Mouse (Mus musculus): ENCODE data around the gene AC134908.4. TPM values are rescaled to one million over a fixed set of nuclear protein-coding genes. Genes with fewer than 3 reads are reported as not detected.
"Not testable (repeated sequence)": the region's sequence is repeated elsewhere in the genome, so short reads cannot be mapped to it uniquely, and the experiment has no call there.

The AC134908.4 gene
- polyA plus RNA-seq, 1 experiment from 2014 or later: 0.98 TPM

DNA sequence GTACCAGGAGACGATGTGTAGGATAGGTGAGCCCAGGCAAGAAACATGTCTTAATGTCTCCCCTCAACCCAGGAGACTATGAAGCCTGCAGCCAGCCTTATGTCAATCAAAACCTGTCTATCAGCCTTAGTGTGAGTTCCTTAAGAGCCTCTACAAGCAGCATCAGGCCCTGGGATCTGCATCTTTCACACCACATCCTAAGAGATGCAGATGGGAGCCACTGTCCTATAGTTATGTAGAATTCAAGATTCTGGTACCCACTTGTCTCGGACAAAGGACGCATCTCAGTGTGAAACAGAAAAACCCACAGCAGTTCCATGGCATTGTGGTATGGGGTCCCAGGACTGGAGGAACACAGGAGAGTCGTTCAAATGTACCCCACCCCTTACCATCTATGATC, 40.4 kb downstream of the AC134908.4 start:
- H3K27me3 ChIP-seq: 0 out of 2 replicates have a peak, but pooled peaks cover 9% of the 10 kb centered on the region
- no peak overlapping the region for H3K4me3 ChIP-seq
- no peaks in the 10 kb centered on the region for H3K36me3 ChIP-seq
- peaks cover 6% of the 10 kb centered on the region; the same call in 1 of the 2 replicates for H3K4me1 ChIP-seq
- no peak overlapping the region for H3K9ac ChIP-seq
- H3K4me2 ChIP-seq (replicated peaks): no peak overlapping the region
- 84% methylated on average over 4 of the region's 4 CpGs for WGBS
- H3K27ac ChIP-seq: no peak overlapping the region
- ATAC-seq (ENCODE audit: low FRiP score): no peak
- H3K9me3 ChIP-seq (replicated peaks): no peaks in the 10 kb centered on the region

DNA sequence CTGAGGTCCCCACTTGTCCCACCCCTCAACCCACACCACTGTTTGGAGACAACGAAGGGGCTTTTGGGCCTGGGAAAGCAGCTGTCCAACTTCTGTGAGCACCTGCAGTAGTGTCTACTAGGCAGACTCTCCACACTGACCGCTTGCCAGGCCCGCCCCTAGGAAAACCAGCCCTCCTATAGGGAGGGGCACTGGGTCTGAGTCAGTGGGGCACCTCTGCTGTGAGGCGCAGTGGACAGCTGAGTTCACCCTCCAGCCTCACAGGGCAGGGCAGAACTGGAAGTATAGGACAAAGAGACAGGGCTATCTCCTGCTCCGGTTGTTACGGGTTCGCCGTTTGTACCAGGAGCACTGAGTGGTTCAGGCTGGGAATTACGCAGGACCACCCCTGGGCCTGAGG, 41.2 kb downstream of the AC134908.4 start, which contains the start of gene Msln:
Msln (minus strand) TSS at position 138 of the 400 bp plus-strand sequence.
- Histone ChIP-seq H3K27ac (no peak within 1 kb of the TSS), H3K27me3 (0 out of 2 replicates have a peak, but pooled peaks cover 8% of the 10 kb centered on the region), H3K36me3 (no peaks in the 10 kb centered on the region), H3K9me3 (replicated peaks) (no peaks in the 10 kb centered on the region), H3K4me3 (no peak within 1 kb of the TSS), H3K4me1 (peaks cover 6% of the 10 kb centered on the region; the same call in 1 of the 2 replicates), H3K4me2 (replicated peaks) (no peak within 1 kb of the TSS), H3K9ac (no peak within 1 kb of the TSS)
- no peak for ATAC-seq (ENCODE audit: low FRiP score)
- 85% methylated on average over 9 of the region's 9 CpGs for WGBS

DNA sequence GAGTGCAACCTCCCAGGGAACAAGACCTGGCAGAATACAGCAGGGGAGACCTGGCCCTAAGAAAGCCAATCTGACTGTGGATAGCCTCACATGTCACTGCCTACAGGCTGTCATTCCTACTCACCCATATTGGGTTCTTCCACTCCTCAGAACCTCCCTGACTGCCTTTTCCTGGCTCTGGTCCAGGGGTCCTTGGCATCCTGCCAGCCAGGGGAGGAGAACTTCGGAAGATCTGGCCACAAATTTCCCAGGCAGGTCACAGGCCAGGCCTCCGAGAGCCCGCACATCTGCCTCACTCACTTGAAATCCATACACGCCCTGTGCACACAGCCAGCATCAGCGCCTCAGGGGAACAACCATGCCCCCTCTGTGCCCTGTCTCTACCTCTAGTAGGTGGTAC, 44.0 kb downstream of the AC134908.4 start:
- WGBS: 73% methylated on average over 5 of the region's 5 CpGs
- Histone ChIP-seq H3K36me3 (no peaks in the 10 kb centered on the region), H3K9me3 (replicated peaks) (no peaks in the 10 kb centered on the region), H3K4me2 (replicated peaks) (no peak overlapping the region), H3K27ac (no peak overlapping the region), H3K9ac (0 out of 2 replicates have a peak overlapping the region, but pooled peaks have one; percentile 13), H3K27me3 (0 out of 2 replicates have a peak, but pooled peaks cover 1% of the 10 kb centered on the region), H3K4me1 (peaks cover 6% of the 10 kb centered on the region; the same call in 1 of the 2 replicates), H3K4me3 (no peak overlapping the region)
- no peak for ATAC-seq (ENCODE audit: low FRiP score)

DNA sequence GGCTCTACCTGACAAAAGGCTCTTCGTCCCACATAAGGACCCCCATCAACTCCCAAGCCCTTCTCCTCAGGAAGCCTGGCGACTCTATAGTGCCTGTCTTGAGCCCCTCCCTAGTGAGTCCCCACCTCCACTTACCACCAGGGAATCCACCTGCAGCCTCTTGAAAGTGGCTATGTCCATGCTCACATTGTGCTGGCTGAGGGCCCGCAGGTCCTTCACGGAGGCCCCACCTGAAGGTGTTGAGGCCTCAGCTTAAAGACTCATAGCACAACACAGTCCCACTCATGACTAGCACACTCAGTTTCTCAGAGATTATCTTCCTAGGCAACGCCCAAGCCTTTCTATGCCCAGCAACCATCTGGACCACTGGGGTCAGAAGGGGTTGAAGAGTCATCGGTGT, 46.1 kb downstream of the AC134908.4 start:
- H3K27me3 ChIP-seq: peaks cover 3% of the 10 kb centered on the region; the same call in 1 of the 2 replicates
- no peaks in the 10 kb centered on the region for H3K9me3 ChIP-seq (replicated peaks)
- H3K4me2 ChIP-seq (replicated peaks): no peak overlapping the region
- no peak overlapping the region for H3K9ac ChIP-seq
- no peak overlapping the region for H3K4me3 ChIP-seq
- ATAC-seq (ENCODE audit: low FRiP score): no peak
- H3K27ac ChIP-seq: no peak overlapping the region
- H3K4me1 ChIP-seq: peaks cover 6% of the 10 kb centered on the region; the same call in 1 of the 2 replicates
- H3K36me3 ChIP-seq: no peaks in the 10 kb centered on the region
- 88% methylated on average over 6 of the region's 6 CpGs for WGBS

DNA sequence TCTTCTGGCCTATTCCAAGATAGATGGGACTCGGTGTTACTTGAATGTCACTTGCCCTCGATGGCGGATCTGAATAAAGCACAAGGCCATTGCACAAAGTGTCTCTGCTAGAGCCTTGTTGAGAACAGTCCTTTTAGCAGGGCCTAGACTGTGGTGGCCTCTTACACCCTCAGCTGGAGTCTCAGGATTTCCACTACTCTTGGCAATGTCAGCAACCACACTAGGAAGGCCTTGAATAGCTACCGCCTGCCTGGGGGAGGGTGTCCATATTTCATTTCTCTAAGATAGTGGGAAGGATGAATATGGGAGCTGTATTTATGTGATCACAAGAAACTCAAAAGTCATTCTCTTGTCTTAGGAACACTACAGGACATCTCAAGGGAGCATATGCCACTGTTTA, 47.2 kb downstream of the AC134908.4 start:
- H3K27me3 ChIP-seq: peaks cover 3% of the 10 kb centered on the region; the same call in 1 of the 2 replicates
- no peaks in the 10 kb centered on the region for H3K9me3 ChIP-seq (replicated peaks)
- no peak for ATAC-seq (ENCODE audit: low FRiP score)
- H3K4me1 ChIP-seq: peaks cover 6% of the 10 kb centered on the region; the same call in 1 of the 2 replicates
- H3K4me2 ChIP-seq (replicated peaks): no peak overlapping the region
- H3K9ac ChIP-seq: no peak overlapping the region
- no peak overlapping the region for H3K27ac ChIP-seq
- 90% methylated on average over 4 of the region's 4 CpGs for WGBS
- no peak overlapping the region for H3K4me3 ChIP-seq
- no peaks in the 10 kb centered on the region for H3K36me3 ChIP-seq

DNA sequence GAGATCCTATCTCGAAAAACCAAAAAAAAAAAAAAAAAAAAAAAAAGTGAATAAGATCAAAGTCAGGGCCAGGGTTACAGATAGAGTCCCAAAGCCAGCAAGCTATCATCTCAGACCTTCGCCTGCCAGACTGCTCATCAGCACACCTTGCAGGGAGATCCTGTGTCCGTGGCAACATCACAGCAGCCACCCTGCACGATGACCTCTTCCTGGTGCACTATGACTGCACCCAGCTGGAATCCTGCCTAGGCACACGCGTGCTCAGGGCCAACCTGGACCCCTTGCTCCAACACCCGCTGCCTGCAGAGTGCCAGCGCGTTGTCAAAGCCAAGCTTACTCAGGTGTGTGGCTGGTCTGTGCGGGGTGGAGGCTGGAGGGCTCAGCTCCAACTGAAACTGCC, 51.1 kb downstream of the AC134908.4 start:
- 79% methylated on average over 10 of the region's 10 CpGs for WGBS
- Histone ChIP-seq H3K27ac (no peak overlapping the region), H3K27me3 (peaks cover 3% of the 10 kb centered on the region; the same call in 1 of the 2 replicates), H3K4me3 (no peak overlapping the region), H3K9me3 (replicated peaks) (no peaks in the 10 kb centered on the region), H3K9ac (no peak overlapping the region), H3K4me1 (no peaks in the 10 kb centered on the region), H3K36me3 (no peaks in the 10 kb centered on the region), H3K4me2 (replicated peaks) (no peak overlapping the region)
- no peak for ATAC-seq (ENCODE audit: low FRiP score)

DNA sequence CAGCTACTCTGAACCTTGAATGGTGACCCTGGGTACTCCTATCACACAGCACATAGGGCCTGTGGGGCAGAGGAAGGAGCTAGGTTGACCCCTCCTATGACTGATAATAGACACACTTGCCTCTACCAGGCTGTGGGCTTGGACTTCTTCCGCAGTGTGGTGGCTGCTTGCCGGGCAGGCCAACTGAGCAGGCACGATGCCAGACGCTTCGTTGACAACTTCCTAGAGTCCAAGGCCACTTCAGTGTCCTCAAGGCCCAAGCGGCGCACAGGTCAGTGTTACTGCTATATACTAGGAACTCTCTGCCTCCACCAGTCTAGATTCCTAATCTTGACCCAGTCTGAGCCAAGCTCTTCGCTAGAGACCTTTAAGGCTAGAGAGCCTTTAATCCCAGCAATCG, 51.6 kb downstream of the AC134908.4 start:
- Histone ChIP-seq H3K9ac (no peak overlapping the region), H3K4me1 (no peaks in the 10 kb centered on the region), H3K27me3 (peaks cover 3% of the 10 kb centered on the region; the same call in 1 of the 2 replicates), H3K36me3 (no peaks in the 10 kb centered on the region), H3K4me2 (replicated peaks) (no peak overlapping the region), H3K4me3 (no peak overlapping the region), H3K9me3 (replicated peaks) (no peaks in the 10 kb centered on the region), H3K27ac (no peak overlapping the region)
- no peak for ATAC-seq (ENCODE audit: low FRiP score)
- WGBS: 89% methylated on average over 9 of the region's 9 CpGs

DNA sequence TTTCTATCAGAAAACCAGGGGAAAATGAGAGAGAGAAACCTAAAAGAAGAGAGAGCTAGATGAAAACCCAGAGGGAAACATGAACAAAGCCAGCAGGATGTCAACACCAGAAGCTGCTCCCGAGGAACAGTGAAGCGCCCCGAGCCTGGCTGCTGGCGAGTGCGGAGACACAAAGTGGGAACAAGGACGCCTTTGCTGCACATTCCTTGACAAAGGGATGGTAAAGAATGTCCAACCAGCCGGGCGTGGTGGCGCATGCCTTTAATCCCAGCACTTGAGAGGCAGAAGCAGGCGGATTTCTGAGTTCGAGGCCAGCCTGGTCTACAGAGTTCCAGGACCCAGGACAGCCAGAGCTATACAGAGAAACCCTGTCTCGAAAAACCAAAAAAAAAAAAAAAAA, 54.0 kb downstream of the AC134908.4 start:
- H3K27me3 ChIP-seq; H3K4me1 ChIP-seq; H3K9me3 ChIP-seq (replicated peaks); H3K9ac ChIP-seq; H3K36me3 ChIP-seq; H3K27ac ChIP-seq; H3K4me2 ChIP-seq (replicated peaks); ATAC-seq (ENCODE audit: low FRiP score); H3K4me3 ChIP-seq: not testable (repeated sequence)
- WGBS: 71% methylated on average over 12 of the region's 12 CpGs

Small RNAs within 50 kb of the gene (microRNA-seq; reads per million reads assigned to microRNA genes)
- not detected for gene Gm25083
- not detected for gene Mir3082
- gene Mir6966: not detected

Other genes starting within 250 kb of the AC134908.4 start
- 11.8 and 12.7 TPM in 2 replicates for gene Sox8, start 225.0 kb downstream of the AC134908.4 start, polyA plus RNA-seq (2016; fragmentation: Nextera tagmentation; extraction: Ambion mirVana)
- gene Lmf1, start 216.6 kb downstream of the AC134908.4 start, polyA plus RNA-seq (2016; fragmentation: Nextera tagmentation; extraction: Ambion mirVana): 25.7 and 26.2 TPM in 2 replicates
- gene Gng13, start 78.5 kb downstream of the AC134908.4 start, polyA plus RNA-seq (2016; fragmentation: Nextera tagmentation; extraction: Ambion mirVana): 0.54 and 0.77 TPM in 2 replicates
- gene Chtf18, start 68.2 kb downstream of the AC134908.4 start, polyA plus RNA-seq (2016; fragmentation: Nextera tagmentation; extraction: Ambion mirVana): 21.4 and 26.8 TPM in 2 replicates
- gene Rpusd1, start 68.0 kb downstream of the AC134908.4 start, polyA plus RNA-seq (2016; fragmentation: Nextera tagmentation; extraction: Ambion mirVana): 19.3 and 20.3 TPM in 2 replicates
- not detected in 2 replicates for gene Mslnl, start 59.6 kb downstream of the AC134908.4 start, polyA plus RNA-seq (2016; fragmentation: Nextera tagmentation; extraction: Ambion mirVana)
- 0.75 TPM in 1 of 2 replicates, not detected in the other for gene Msln, start 41.3 kb downstream of the AC134908.4 start, polyA plus RNA-seq (2016; fragmentation: Nextera tagmentation; extraction: Ambion mirVana)
- gene Narfl, start 21.9 kb downstream of the AC134908.4 start, polyA plus RNA-seq (2016; fragmentation: Nextera tagmentation; extraction: Ambion mirVana): 25.1 and 26.8 TPM in 2 replicates
- gene Haghl, start 10.0 kb downstream of the AC134908.4 start, polyA plus RNA-seq (2016; fragmentation: Nextera tagmentation; extraction: Ambion mirVana): 98.4 and 105 TPM in 2 replicates
- 0.40 and 0.63 TPM in 2 replicates for gene Ccdc78, start 9.1 kb downstream of the AC134908.4 start, polyA plus RNA-seq (2016; fragmentation: Nextera tagmentation; extraction: Ambion mirVana)
- gene Fam173a, start 2.8 kb downstream of the AC134908.4 start, polyA plus RNA-seq (2016; fragmentation: Nextera tagmentation; extraction: Ambion mirVana): 69.7 and 76.0 TPM in 2 replicates
- 62.2 and 71.0 TPM in 2 replicates for gene Metrn, start 1.5 kb upstream of the AC134908.4 start, polyA plus RNA-seq (2016; fragmentation: Nextera tagmentation; extraction: Ambion mirVana)
- gene Fbxl16, start 13.4 kb upstream of the AC134908.4 start, polyA plus RNA-seq (2016; fragmentation: Nextera tagmentation; extraction: Ambion mirVana): 22.8 and 23.5 TPM in 2 replicates
- gene Wdr24, start 28.0 kb upstream of the AC134908.4 start, polyA plus RNA-seq (2016; fragmentation: Nextera tagmentation; extraction: Ambion mirVana): 25.9 and 27.0 TPM in 2 replicates
- 64.0 and 64.7 TPM in 2 replicates for gene Jmjd8, start 33.2 kb upstream of the AC134908.4 start, polyA plus RNA-seq (2016; fragmentation: Nextera tagmentation; extraction: Ambion mirVana)
- 271 and 291 TPM in 2 replicates for gene Stub1, start 37.7 kb upstream of the AC134908.4 start, polyA plus RNA-seq (2016; fragmentation: Nextera tagmentation; extraction: Ambion mirVana)
- 6.1 and 7.5 TPM in 2 replicates for gene Rhbdl1, start 41.6 kb upstream of the AC134908.4 start, polyA plus RNA-seq (2016; fragmentation: Nextera tagmentation; extraction: Ambion mirVana)
- 3.9 TPM in 2 replicates for gene Gm20683, start 46.1 kb upstream of the AC134908.4 start, polyA plus RNA-seq (2016; fragmentation: Nextera tagmentation; extraction: Ambion mirVana)
- gene Rhot2, start 49.2 kb upstream of the AC134908.4 start, polyA plus RNA-seq (2016; fragmentation: Nextera tagmentation; extraction: Ambion mirVana): 18.5 and 19.4 TPM in 2 replicates
- gene Wdr90, start 65.8 kb upstream of the AC134908.4 start, polyA plus RNA-seq (2016; fragmentation: Nextera tagmentation; extraction: Ambion mirVana): 30.0 and 31.2 TPM in 2 replicates
- 6.2 and 6.3 TPM in 2 replicates for gene Mcrip2, start 73.1 kb upstream of the AC134908.4 start, polyA plus RNA-seq (2016; fragmentation: Nextera tagmentation; extraction: Ambion mirVana)
- gene Mettl26, start 79.4 kb upstream of the AC134908.4 start, polyA plus RNA-seq (2016; fragmentation: Nextera tagmentation; extraction: Ambion mirVana): 48.7 and 53.2 TPM in 2 replicates
- gene Wfikkn1, start 85.2 kb upstream of the AC134908.4 start, polyA plus RNA-seq (2016; fragmentation: Nextera tagmentation; extraction: Ambion mirVana): 0.29 and 0.90 TPM in 2 replicates
- 42.1 and 43.6 TPM in 2 replicates for gene Rab40c, start 124.1 kb upstream of the AC134908.4 start, polyA plus RNA-seq (2016; fragmentation: Nextera tagmentation; extraction: Ambion mirVana)
- 53.6 and 57.5 TPM in 2 replicates for gene Pigq, start 149.3 kb upstream of the AC134908.4 start, polyA plus RNA-seq (2016; fragmentation: Nextera tagmentation; extraction: Ambion mirVana)
- gene Nhlrc4, start 149.3 kb upstream of the AC134908.4 start, polyA plus RNA-seq (2016; fragmentation: Nextera tagmentation; extraction: Ambion mirVana): 0.27 TPM in 1 of 2 replicates, not detected in the other
- 0.17 and 0.18 TPM in 2 replicates for gene A930017K11Rik, start 156.9 kb upstream of the AC134908.4 start, polyA plus RNA-seq (2016; fragmentation: Nextera tagmentation; extraction: Ambion mirVana)
- gene Capn15, start 190.1 kb upstream of the AC134908.4 start, polyA plus RNA-seq (2016; fragmentation: Nextera tagmentation; extraction: Ambion mirVana): 32.5 and 32.6 TPM in 2 replicates